Mouse (Mus musculus) liver, embryonic 12.5 days (tissue): ENCODE data around the gene Ptpn3. TPM values are rescaled to one million over a fixed set of nuclear protein-coding genes. Genes with fewer than 3 reads are reported as not detected.
A peak's percentile ranks its signal among the peaks of the same experiment; 100 is the strongest.

Experiments
- ATAC-seq: fragments of 200-750 bp; cut with Nextera tagmentation; 2 replicates; pipeline ENCODE4 v1.8.0; 2017; ENCODE audit warnings: moderate number of reproducible peaks, mild to moderate bottlenecking, moderate library complexity
- H3K27ac ChIP-seq: fragments of 300-500 bp; sonication (generic); 2 replicates; pipeline ENCODE4 v1.5.1; 2016; ENCODE audit warnings: mild to moderate bottlenecking
- H3K27me3 ChIP-seq: fragments of 300-500 bp; sonication (generic); replicated peaks from 2 replicates; pipeline ENCODE4 v1.6.1; 2016; ENCODE audit warnings: mild to moderate bottlenecking, moderate library complexity
- H3K36me3 ChIP-seq: fragments of 300-500 bp; sonication (generic); 2 replicates; pipeline ENCODE4 v1.6.1; 2016; ENCODE audit warnings: mild to moderate bottlenecking, moderate library complexity
- H3K4me1 ChIP-seq: fragments of 300-500 bp; sonication (generic); 2 replicates; pipeline ENCODE4 v1.6.1; 2016
- H3K4me2 ChIP-seq: fragments of 300-500 bp; sonication (generic); 2 replicates; pipeline ENCODE4 v1.6.1; 2016; ENCODE audit warnings: mild to moderate bottlenecking, moderate library complexity
- H3K4me3 ChIP-seq: fragments of 300-500 bp; sonication (generic); 2 replicates; pipeline ENCODE4 v1.5.1; 2016; ENCODE audit warnings: mild to moderate bottlenecking, moderate library complexity
- H3K9ac ChIP-seq: fragments of 300-500 bp; sonication (generic); 2 replicates; pipeline ENCODE4 v1.6.1; 2016; ENCODE audit warnings: mild to moderate bottlenecking, moderate library complexity
- H3K9me3 ChIP-seq: fragments of 300-500 bp; sonication (generic); replicated peaks from 2 replicates; pipeline ENCODE4 v1.6.1; 2016; ENCODE audit warnings: mild to moderate bottlenecking, moderate library complexity
- WGBS: fragments of 180-500 bp; shearing (Covaris S2); methylation state at CpG from one replicate; pipeline ENCODE4 v1.1.7; 2016; ENCODE audit not compliant: insufficient replicate concordance; 5-methylcytosine and 5-hydroxymethylcytosine counted together
- polyA plus RNA-seq: library from polyadenylated mRNA; unstranded; fragments of >200 nt; fragmentation: Nextera tagmentation; extraction: Ambion mirVana; gene quantifications from 2 replicates; pipeline ENCODE4 v1.2.1, GENCODE M21; 2016

Ptpn3 gene
- polyA plus RNA-seq, 1 experiment from 2014 or later, result 0.32 TPM

DNA sequence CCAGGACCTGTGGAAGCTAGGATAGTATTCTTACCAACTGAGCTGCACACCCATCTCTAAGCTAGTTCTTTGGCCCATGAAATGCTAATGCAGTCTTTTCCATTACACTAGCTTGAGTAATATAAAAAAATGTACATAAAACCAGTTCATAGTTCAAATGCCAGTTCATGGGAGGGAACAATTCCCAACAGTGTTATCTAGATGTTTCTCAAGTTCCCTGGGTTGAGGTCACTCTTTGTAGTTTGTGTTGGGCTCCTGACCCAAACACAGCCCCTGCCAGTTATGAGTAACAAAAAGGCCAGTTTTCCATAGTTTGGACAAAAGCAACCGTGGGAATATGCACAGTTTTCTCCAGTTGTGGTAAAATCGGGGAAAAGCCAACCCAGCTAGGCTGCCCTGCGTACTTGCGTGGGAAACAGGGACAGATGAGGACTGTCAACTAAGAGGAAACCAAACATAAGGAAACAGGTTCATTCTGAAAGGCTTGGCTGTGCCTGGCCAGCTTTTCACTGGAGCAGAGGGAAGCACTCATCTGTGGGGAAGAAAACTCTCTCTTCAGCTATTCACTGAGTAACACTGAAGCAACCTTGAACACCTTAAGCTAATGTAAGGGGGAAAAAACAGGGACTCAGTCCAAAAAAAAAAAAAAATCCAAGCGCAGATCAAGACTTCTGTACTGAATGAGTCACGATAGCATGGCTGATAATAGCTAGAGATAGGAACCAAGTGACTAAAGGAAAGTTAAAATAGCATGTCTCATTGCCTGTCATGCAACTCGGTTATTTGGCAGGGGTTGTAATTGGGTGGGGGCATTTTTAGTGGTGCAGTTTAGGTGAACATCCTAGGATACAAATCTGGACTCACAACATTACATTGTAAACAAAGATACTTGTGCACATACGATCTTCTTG is 10.9 kb upstream of the Ptpn3 start:
- Histone ChIP-seq H3K27ac (no peak overlapping the region), H3K4me2 (no peak overlapping the region), H3K4me1 (no peaks in the 10 kb centered on the region), H3K36me3 (no peaks in the 10 kb centered on the region), H3K27me3 (peaks cover 18% of the 10 kb centered on the region), H3K9ac (no peak overlapping the region), H3K4me3 (no peak overlapping the region), H3K9me3 (no peaks in the 10 kb centered on the region)
- 62% methylated on average over 8 of the region's 8 CpGs for WGBS
- no peak for ATAC-seq

DNA sequence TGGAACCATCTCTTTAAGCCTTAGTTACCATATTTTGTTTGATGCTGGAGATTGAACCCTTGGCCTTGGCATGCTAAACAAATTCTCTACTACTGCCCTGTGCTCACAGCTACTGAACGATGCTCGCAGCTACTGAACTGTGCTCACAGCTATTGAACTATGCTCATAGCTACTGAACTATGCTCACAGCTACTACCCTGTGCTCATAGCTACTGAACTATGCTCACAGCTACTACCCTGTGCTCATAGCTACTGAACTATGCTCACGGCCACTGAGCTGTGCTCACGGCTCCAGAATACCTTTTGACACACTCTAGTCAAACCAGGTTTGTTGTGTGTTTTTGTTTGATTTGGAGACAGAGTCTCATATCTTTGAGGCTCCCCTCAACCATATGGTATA is 10.1 kb upstream of the Ptpn3 start:
- H3K36me3 ChIP-seq, result no peaks in the 10 kb centered on the region
- no peaks in the 10 kb centered on the region for H3K4me1 ChIP-seq
- H3K27me3 ChIP-seq, result peaks cover 18% of the 10 kb centered on the region
- no peak overlapping the region for H3K27ac ChIP-seq
- WGBS, result 64% methylated on average over 4 of the region's 4 CpGs
- no peak overlapping the region for H3K4me2 ChIP-seq
- ATAC-seq, result no peak
- H3K9ac ChIP-seq, result no peak overlapping the region
- H3K9me3 ChIP-seq, result no peaks in the 10 kb centered on the region
- no peak overlapping the region for H3K4me3 ChIP-seq

DNA sequence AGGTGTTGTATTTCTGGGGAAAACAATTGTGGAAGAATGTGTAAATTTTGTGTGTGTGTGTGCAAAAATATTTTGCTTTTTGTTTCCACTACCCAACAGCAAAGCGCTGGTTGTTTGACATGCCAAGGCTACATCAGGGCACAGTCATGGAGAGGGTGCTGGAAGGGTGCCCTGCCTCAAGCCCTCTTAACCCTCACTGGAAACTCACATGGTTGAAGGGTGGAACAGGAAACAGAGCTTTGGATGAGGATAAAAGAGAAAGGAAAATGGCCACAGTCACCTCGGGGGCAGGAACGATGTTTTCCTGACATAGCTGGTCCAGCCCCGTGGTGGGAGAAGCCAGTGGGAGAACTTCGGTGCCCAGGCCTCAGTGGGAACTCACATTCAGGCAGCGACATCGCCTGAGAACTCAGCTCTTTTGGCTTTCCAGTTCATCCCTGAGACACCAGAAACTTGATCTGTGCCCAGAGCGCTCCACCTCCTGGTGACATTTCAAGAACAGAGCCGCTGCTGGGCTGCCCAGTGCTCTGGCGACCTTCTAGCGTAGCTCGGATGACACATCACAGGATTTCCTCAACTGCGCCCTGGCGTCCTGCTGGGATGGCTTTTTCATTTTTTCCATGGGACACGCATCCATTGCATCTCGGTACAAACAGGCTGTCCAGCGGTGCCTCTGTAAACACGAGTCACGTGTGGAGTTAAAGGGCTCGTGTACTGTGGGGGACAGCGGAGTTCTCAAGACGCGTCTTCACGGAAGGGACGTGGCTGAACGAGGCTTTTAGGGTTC is 6.8 kb upstream of the Ptpn3 start:
- no peak for ATAC-seq
- WGBS, result 27% methylated on average over 26 of the region's 26 CpGs
- peaks cover 23% of the 10 kb centered on the region for H3K27me3 ChIP-seq

DNA sequence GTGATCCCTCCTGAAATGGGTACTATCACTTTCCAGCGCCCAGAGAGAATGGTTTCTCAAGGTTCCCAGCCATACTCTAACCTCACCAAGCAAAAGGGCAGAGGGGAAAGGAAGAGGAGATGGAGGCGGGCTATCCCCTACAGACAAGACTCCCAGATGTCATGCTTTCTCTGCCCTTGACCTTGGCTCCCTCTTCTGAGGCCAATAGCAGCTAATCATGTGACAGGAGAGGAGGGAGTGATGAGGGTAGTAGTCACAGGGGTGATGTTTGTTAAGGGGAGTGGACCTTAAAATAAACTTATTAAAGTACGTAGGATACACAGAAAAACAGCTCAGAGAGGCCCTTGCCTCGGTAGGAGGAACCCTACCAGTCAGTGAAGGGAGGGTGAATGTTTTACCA is 6.1 kb upstream of the Ptpn3 start:
- Histone ChIP-seq H3K27ac (no peak overlapping the region), H3K4me2 (no peak overlapping the region), H3K4me1 (no peaks in the 10 kb centered on the region; the same call in 1 of the 2 replicates), H3K36me3 (no peaks in the 10 kb centered on the region), H3K27me3 (peaks cover 29% of the 10 kb centered on the region), H3K4me3 (no peak overlapping the region), H3K9me3 (no peaks in the 10 kb centered on the region), H3K9ac (no peak overlapping the region)
- 53% methylated on average over 4 of the region's 4 CpGs for WGBS
- ATAC-seq, result no peak

More for the DNA sequence above, 6.8 kb upstream of the Ptpn3 start:
- Histone ChIP-seq H3K36me3 (no peaks in the 10 kb centered on the region), H3K4me2 (peak overlapping the region; percentile 21), H3K4me1 (no peaks in the 10 kb centered on the region; the same call in 1 of the 2 replicates), H3K27ac (no peak overlapping the region), H3K9me3 (no peaks in the 10 kb centered on the region), H3K9ac (no peak overlapping the region), H3K4me3 (no peak overlapping the region)

DNA sequence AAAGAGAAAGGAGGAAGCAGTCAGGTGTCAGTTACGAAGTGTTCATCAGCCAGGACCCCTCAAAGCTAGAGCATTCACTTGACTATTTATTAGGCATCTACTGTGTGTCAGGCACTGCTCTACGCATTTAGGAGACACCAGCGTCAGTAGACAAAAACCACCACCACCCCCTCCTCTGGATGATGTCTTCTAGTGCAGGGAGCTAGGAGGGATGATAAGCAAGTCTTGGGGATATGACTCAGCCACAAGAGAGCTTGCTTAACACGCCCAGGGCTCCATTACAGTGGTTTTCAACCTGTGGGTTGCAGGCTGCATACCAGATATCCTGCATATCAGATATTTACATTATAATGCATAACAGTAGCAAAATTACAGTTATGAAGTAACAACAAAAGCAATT is 4.6 kb upstream of the Ptpn3 start:
- Histone ChIP-seq H3K9me3 (no peaks in the 10 kb centered on the region), H3K9ac (no peak overlapping the region), H3K36me3 (no peaks in the 10 kb centered on the region), H3K4me3 (no peak overlapping the region), H3K27me3 (peaks cover 44% of the 10 kb centered on the region), H3K4me1 (no peaks in the 10 kb centered on the region; the same call in 1 of the 2 replicates), H3K4me2 (no peak overlapping the region), H3K27ac (no peak overlapping the region)
- WGBS, result 40% methylated on average over 4 of the region's 4 CpGs
- ATAC-seq, result no peak

DNA sequence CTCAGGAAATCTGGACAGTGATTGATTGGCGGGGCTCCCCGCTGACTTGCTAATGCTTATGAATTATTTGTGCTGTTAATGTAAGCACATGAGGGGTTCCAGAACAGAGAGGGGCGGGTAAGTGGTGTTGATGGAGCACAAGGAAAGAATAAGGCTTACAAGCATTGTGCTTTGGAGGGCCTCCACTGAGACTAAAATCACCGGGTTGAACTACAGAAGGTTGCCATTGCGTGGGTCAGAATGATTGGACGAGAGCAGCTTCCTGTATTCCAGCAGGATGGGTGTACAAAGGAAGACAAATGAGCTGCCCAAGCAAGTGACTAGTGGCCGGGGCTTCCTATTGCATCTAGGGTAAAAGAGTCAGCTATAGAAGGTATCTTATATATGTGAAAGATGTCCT is 4.0 kb upstream of the Ptpn3 start:
- peaks cover 6% of the 10 kb centered on the region for H3K4me1 ChIP-seq
- no peaks in the 10 kb centered on the region for H3K9me3 ChIP-seq
- no peak overlapping the region for H3K4me2 ChIP-seq
- no peak overlapping the region for H3K27ac ChIP-seq
- WGBS, result 51% methylated on average over 7 of the region's 7 CpGs
- H3K36me3 ChIP-seq, result no peaks in the 10 kb centered on the region
- no peak overlapping the region for H3K4me3 ChIP-seq
- H3K27me3 ChIP-seq, result peaks cover 50% of the 10 kb centered on the region
- no peak overlapping the region for H3K9ac ChIP-seq
- no peak for ATAC-seq

DNA sequence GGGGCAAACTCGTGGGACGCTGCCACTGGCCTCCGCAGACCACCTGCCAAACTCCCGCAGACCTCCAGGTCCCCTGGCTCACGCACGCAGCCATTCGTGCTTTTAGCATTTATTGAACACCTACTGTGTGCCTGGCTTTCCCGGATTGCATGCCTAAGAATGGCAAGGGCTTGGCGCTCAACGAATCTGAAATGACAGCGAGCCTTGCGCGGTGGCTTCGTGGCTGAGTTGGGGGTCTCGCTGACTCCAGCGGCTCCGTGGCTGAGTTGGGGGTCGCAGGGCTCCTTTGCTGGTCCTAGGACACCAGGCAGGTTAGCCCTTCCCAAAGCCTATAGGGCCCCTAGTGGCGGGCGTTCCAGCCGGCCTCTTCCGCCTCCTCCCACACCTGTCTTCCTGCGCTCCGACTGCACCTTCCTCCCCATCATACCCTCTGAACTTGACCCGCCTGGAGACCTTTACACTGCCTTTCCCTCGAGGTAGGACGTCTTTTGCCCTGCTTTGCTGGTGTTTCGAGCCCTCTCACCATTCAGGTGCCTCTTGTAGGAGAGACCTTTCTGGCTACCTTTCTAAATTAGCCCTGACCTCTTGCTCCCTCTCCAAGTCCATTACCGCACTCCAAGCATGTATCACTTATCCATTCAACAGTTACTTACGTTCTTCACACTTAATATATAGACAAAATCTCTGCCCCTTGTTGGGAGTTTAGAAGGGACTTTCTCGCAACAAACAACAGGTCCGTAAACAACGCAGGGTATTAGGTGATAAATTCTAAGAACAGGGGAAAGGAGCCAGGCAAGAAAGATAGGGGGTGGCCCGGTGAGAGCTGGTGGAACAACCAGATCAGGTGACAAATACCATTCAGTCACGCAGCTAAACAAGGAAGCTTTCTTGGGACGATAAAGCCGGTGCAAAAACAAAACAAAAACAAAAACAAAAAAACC is 898 bp downstream of the Ptpn3 start:
- Histone ChIP-seq H3K27me3 (peaks cover 80% of the 10 kb centered on the region), H3K4me3 (peak overlapping the region; percentile 63), H3K4me2 (peak overlapping the region; percentile 84), H3K4me1 (peaks cover 16% of the 10 kb centered on the region), H3K9me3 (no peaks in the 10 kb centered on the region), H3K9ac (peak overlapping the region; percentile 55; the same call in 1 of the 2 replicates), H3K27ac (no peak overlapping the region), H3K36me3 (no peaks in the 10 kb centered on the region)
- ATAC-seq, result no peak
- under 1% methylated on average over 37 of the region's 37 CpGs for WGBS

DNA sequence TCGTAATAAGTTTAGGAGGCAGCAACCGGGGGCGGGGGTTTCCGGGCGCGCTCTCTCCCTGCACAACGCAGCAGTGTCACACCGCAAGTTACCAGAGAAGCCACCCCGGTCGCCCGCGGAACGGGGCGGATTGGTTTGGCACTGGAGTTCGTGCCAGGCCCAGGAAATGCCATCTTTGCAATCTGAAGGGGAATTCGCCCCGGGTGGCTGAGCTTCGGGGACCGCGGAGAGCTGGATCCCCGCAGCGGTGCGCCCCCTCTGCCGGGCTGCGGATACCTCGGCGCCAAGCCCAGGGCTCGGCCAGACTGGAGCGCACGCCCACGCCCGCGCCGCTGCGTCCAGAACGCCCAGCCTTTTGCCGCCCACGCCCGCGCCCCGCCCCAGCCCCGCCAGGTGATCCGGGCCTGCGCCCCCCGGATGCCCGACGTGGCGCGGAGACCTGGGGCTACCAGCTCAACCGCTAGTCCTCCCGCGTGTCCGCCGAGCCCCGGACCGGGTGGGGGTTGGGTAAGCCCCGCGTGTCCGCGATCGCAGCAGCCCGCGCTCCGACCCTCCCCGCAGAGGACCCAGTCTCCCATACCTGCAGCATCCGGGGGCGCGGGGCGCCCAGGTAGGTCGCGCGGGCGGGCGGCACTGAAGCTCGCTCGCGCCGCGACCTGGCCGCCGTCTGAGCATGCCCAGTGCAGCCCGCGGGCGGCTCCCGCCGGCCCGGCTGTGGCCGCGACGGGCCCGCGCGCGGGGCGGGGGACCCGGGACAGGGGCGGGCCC is 1.8 kb downstream of the Ptpn3 start:
- H3K4me3 ChIP-seq, result peak overlapping the region; percentile 63
- H3K9ac ChIP-seq, result peak overlapping the region; percentile 55
- peaks cover 22% of the 10 kb centered on the region for H3K4me1 ChIP-seq
- H3K27ac ChIP-seq, result no peak overlapping the region
- peak; percentile 44; the same call in 1 of the 2 replicates for ATAC-seq
- H3K9me3 ChIP-seq, result no peaks in the 10 kb centered on the region
- H3K27me3 ChIP-seq, result peaks cover 80% of the 10 kb centered on the region
- H3K4me2 ChIP-seq, result peak overlapping the region; percentile 84
- H3K36me3 ChIP-seq, result no peaks in the 10 kb centered on the region
- WGBS, result 1% methylated on average over 95 of the region's 97 CpGs

DNA sequence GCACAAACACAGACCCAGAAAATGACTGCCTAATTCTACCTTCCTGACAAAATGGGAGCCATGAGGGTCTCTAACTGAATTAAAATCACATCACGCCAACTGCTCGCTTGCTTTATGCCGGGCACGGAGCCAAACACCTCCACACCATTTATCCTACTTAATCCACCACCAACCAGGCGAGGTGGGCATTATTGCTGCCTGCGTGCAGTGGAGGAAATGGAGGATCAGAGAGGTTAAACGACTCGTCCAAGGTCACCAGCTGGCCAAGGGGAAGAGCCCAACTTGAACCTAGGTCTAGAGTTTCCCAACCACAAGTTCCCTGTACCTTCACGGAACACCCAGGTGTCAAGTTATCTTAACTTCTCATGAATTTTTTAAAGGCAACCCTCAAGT is 2.3 kb downstream of the Ptpn3 start:
- H3K27me3 ChIP-seq, result peaks cover 77% of the 10 kb centered on the region
- peak overlapping the region; percentile 84 for H3K4me2 ChIP-seq
- H3K36me3 ChIP-seq, result no peaks in the 10 kb centered on the region
- H3K27ac ChIP-seq, result no peak overlapping the region
- ATAC-seq, result no peak
- WGBS, result 7% methylated on average over 9 of the region's 9 CpGs
- H3K9ac ChIP-seq, result no peak overlapping the region; the same call in 1 of the 2 replicates
- peaks cover 25% of the 10 kb centered on the region for H3K4me1 ChIP-seq
- no peaks in the 10 kb centered on the region for H3K9me3 ChIP-seq
- peak overlapping the region; percentile 63 for H3K4me3 ChIP-seq

DNA sequence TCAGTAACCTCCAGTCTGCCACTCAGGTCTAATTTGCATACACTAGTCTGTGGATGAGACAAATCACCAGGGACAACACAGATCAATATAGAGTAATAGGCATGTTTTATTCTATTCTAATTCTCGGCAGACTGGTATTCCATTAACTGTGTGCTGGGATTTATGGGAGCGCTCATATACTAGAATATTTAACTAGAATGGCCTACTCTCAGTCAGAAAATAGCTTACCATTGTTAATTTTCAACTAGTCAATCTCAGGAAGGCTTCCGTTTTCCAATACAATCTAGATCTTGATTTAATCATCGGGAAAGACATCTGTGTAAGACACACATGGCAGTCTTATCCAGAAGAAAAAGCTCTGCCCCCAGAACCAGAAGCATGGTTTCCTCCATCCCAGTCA is 3.5 kb downstream of the Ptpn3 start:
- H3K4me3 ChIP-seq, result no peak overlapping the region
- H3K27ac ChIP-seq, result no peak overlapping the region
- WGBS, result 64% methylated on average over 4 of the region's 4 CpGs
- H3K9ac ChIP-seq, result no peak overlapping the region
- no peaks in the 10 kb centered on the region for H3K9me3 ChIP-seq
- H3K27me3 ChIP-seq, result peaks cover 72% of the 10 kb centered on the region
- H3K4me1 ChIP-seq, result peaks cover 25% of the 10 kb centered on the region
- H3K4me2 ChIP-seq, result no peak overlapping the region
- ATAC-seq, result no peak
- no peaks in the 10 kb centered on the region for H3K36me3 ChIP-seq
